Mouse (Mus musculus) natural killer cell, adult 2 months (primary cell): ENCODE data around the gene Prdm11.

ENCODE experiments used
- DNase-seq, 2 experiments: peaks; one replicate each; pipeline ENCODE4 v3.0.0; 2022; ENCODE audit warnings: low spot score in 2 of 2

Prdm11 gene

GRCm38 (mm10) chr2:93011933-93012332 lies 34.0 kb downstream of the Prdm11 start:
- no peak for DNase-seq

GRCm38 (mm10) chr2:93011465-93011864 lies 34.5 kb downstream of the Prdm11 start:
- no peak for DNase-seq

GRCm38 (mm10) chr2:93007967-93008685 lies 37.8 kb downstream of the Prdm11 start:
- DNase-seq, result no peak

- DNase-seq, result no peak
Observed at GRCm38 (mm10) chr2:93005028-93005427, 40.9 kb downstream of the Prdm11 start.

- DNase-seq, result no peak
Observed at GRCm38 (mm10) chr2:92991976-92992375, 54.0 kb downstream of the Prdm11 start.

GRCm38 (mm10) chr2:92989593-92989992 lies 56.4 kb downstream of the Prdm11 start:
- DNase-seq, result no peak

GRCm38 (mm10) chr2:92987901-92988631 lies 57.9 kb downstream of the Prdm11 start:
- peak in 1 of 2 experiments; percentile 11 for DNase-seq

GRCm38 (mm10) chr2:92987108-92987618 lies 58.8 kb downstream of the Prdm11 start:
- no peak for DNase-seq

- DNase-seq, result no peak
Observed at GRCm38 (mm10) chr2:92985600-92985999, 60.4 kb downstream of the Prdm11 start.

- DNase-seq, result no peak
Observed at GRCm38 (mm10) chr2:92985171-92985570, 60.8 kb downstream of the Prdm11 start.

- no peak for DNase-seq
Observed at GRCm38 (mm10) chr2:92984321-92985108, 61.5 kb downstream of the Prdm11 start.

GRCm38 (mm10) chr2:92983273-92983620 lies 62.7 kb downstream of the Prdm11 start:
- no peak for DNase-seq

GRCm38 (mm10) chr2:92982591-92983272 lies 63.2 kb downstream of the Prdm11 start:
- no peak for DNase-seq

GRCm38 (mm10) chr2:92980165-92980564 lies 65.8 kb downstream of the Prdm11 start:
- DNase-seq, result no peak

GRCm38 (mm10) chr2:92975031-92975790 lies 70.8 kb downstream of the Prdm11 start:
- no peak for DNase-seq

GRCm38 (mm10) chr2:92973646-92974045 lies 72.3 kb downstream of the Prdm11 start:
- no peak for DNase-seq

GRCm38 (mm10) chr2:92972071-92972470 lies 73.9 kb downstream of the Prdm11 start:
- no peak for DNase-seq

GRCm38 (mm10) chr2:92971536-92971935 lies 74.4 kb downstream of the Prdm11 start:
- DNase-seq, result no peak

GRCm38 (mm10) chr2:92971069-92971468 lies 74.9 kb downstream of the Prdm11 start:
- DNase-seq, result no peak

GRCm38 (mm10) chr2:92967839-92968166 lies 78.2 kb downstream of the Prdm11 start:
- DNase-seq, result no peak
